Mouse (Mus musculus) A20 (cell line): ENCODE results near the gene Ddo.

ENCODE experiments used
- DNase-seq: peaks from one replicate; pipeline ENCODE4 v3.0.0-alpha.2; 2011; ENCODE audit warnings: low read depth, low spot score

Ddo gene

GRCm38 (mm10) chr10:40716713-40717112 is 86.9 kb downstream of the Ddo start:
- DNase-seq = no peak

GRCm38 (mm10) chr10:40718362-40718761 is 88.6 kb downstream of the Ddo start:
- DNase-seq = peak; percentile 17

GRCm38 (mm10) chr10:40719062-40719461 is 89.3 kb downstream of the Ddo start:
- DNase-seq = no peak

GRCm38 (mm10) chr10:40720883-40721282 is 91.1 kb downstream of the Ddo start:
- no peak for DNase-seq

- DNase-seq = no peak
Measured at GRCm38 (mm10) chr10:40724342-40724741, 94.5 kb downstream of the Ddo start.

GRCm38 (mm10) chr10:40725066-40725465 is 95.3 kb downstream of the Ddo start:
- no peak for DNase-seq

GRCm38 (mm10) chr10:40725471-40725870 is 95.7 kb downstream of the Ddo start:
- no peak for DNase-seq

GRCm38 (mm10) chr10:40726288-40726902 is 96.6 kb downstream of the Ddo start:
- no peak for DNase-seq

GRCm38 (mm10) chr10:40726989-40727388 is 97.2 kb downstream of the Ddo start:
- no peak for DNase-seq

- DNase-seq = no peak
Measured at GRCm38 (mm10) chr10:40730200-40730599, 100.4 kb downstream of the Ddo start.
